Mouse (Mus musculus): ENCODE measurements around the gene Rtp4.

- TF ChIP-seq CTCF (conservative IDR thresholded peaks at IDR 0.05; ENCODE audit: low read length) (no peak), NANOG (IDR thresholded peaks at IDR 0.05; ENCODE audit: borderline replicate concordance, low read length) (no peak), POU5F1 (IDR thresholded peaks at IDR 0.05; ENCODE audit: borderline replicate concordance, low read length) (no peak)
Measured at GRCm38 (mm10) chr16:23624205-23624604, 104.1 kb downstream of the Rtp4 start.
